Mouse (Mus musculus): ENCODE results near the gene Zc2hc1c. TPM values are rescaled to one million over a fixed set of nuclear protein-coding genes. Genes with fewer than 3 reads are reported as not detected.

Gene Zc2hc1c
- 1.1 and 1.2 TPM in 2 replicates for polyA plus RNA-seq (2016; fragmentation: Nextera tagmentation; extraction: Ambion mirVana)

DNA sequence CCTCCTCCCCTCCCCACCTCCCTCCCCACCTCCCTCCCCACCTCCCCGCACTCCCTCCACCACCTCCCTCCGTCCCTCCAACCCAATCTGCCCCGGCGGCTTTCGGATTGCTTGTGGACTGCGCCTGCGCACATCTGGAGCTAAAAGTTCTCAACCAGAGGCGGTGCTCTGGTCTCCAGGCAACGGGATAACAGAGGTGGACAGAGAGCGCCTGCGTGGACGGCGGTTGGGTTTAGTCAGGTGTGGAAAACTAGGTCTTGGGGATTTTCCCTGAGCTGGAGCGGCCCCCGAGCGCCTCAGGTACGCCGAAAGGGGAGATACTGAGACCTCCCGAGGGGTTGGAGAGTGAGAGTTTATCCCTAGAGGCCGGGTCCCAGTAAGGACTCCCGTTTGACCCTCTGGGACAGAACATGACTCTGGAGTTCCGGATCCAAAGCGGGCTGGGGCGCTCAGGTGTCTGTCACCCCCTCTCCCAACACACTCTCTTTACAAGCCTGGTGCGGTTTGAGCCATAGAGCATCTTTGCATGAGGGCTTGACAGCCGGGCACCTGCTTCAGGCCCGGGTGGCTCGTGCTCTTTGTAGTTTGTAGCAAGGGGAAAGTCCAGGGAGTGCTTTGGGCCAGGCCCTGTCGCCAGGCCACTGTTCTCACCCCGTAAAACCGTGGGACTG lies at the start of gene Zc2hc1c:
TSS of gene Zc2hc1c (plus strand) at position 106 of the 671 bp plus-strand sequence.
- ATAC-seq (ENCODE audit: low FRiP score, low read depth): peak; percentile 78
- WGBS: 3% methylated on average over 30 of the region's 31 CpGs
- Histone ChIP-seq H3K9ac (peak within 1 kb of the TSS; percentile 38; the same call in 1 of the 2 replicates), H3K36me3 (no peaks in the 10 kb centered on the region), H3K9me3 (no peaks in the 10 kb centered on the region), H3K4me3 (peak within 1 kb of the TSS; percentile 53), H3K27ac (no peak within 1 kb of the TSS), H3K4me2 (replicated peaks) (peak within 1 kb of the TSS; percentile 88), H3K27me3 (replicated peaks) (no peaks in the 10 kb centered on the region), H3K4me1 (peaks cover 14% of the 10 kb centered on the region)

GRCm38 (mm10) chr12:85252083-85252482 lies 36.3 kb upstream of the Zc2hc1c start:
- 83% methylated on average over 3 of the region's 3 CpGs for WGBS
- Histone ChIP-seq H3K9ac (no peak overlapping the region), H3K4me2 (replicated peaks) (no peak overlapping the region), H3K4me3 (no peak overlapping the region), H3K9me3 (no peaks in the 10 kb centered on the region), H3K27me3 (replicated peaks) (no peaks in the 10 kb centered on the region), H3K4me1 (no peaks in the 10 kb centered on the region), H3K36me3 (no peaks in the 10 kb centered on the region), H3K27ac (no peak overlapping the region)
- ATAC-seq (ENCODE audit: low FRiP score, low read depth): no peak

- Histone ChIP-seq H3K27ac (no peak overlapping the region), H3K9ac (no peak overlapping the region), H3K27me3 (replicated peaks) (no peaks in the 10 kb centered on the region), H3K4me2 (replicated peaks) (no peak overlapping the region), H3K36me3 (no peaks in the 10 kb centered on the region), H3K4me1 (no peaks in the 10 kb centered on the region), H3K9me3 (no peaks in the 10 kb centered on the region), H3K4me3 (no peak overlapping the region)
- 69% methylated on average over 7 of the region's 7 CpGs for WGBS
- no peak for ATAC-seq (ENCODE audit: low FRiP score, low read depth)
These were observed 32.2 kb upstream of the Zc2hc1c start for GRCm38 (mm10) chr12:85256074-85256751.

DNA sequence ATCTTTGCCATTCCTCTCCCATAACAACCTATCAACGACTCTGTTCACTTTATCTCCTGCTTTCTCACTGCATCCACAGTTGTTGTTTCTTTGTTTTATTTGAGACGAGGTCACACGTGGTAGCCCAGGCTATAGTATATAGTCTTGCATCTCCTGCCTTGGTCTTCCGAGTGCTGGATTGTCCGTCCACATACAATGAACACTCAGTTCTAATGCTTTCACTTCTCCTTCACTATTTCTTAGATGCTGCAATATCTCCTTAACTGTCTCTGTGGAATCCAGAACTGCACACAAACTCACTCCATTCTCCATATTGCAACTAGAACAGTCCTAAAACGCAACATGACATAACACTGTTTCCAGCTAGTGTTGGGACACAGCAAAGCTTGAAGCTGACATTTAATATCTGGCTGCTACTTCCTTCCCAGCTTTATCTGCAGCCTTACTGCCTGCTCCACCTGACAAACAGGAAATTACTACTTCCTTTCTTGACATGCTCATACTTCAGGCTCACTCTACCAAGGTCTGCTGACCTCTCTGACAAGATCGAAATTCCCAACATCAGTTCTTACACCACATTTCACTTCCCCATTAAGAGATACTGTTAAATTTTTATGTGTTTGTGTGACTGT lies 31.3 kb upstream of the Zc2hc1c start:
- Histone ChIP-seq H3K9me3 (no peaks in the 10 kb centered on the region), H3K27ac (no peak overlapping the region), H3K9ac (no peak overlapping the region), H3K36me3 (no peaks in the 10 kb centered on the region), H3K4me1 (no peaks in the 10 kb centered on the region), H3K27me3 (replicated peaks) (no peaks in the 10 kb centered on the region), H3K4me2 (replicated peaks) (no peak overlapping the region), H3K4me3 (no peak overlapping the region)
- 85% methylated on average over 7 of the region's 7 CpGs for WGBS
- no peak for ATAC-seq (ENCODE audit: low FRiP score, low read depth)

DNA sequence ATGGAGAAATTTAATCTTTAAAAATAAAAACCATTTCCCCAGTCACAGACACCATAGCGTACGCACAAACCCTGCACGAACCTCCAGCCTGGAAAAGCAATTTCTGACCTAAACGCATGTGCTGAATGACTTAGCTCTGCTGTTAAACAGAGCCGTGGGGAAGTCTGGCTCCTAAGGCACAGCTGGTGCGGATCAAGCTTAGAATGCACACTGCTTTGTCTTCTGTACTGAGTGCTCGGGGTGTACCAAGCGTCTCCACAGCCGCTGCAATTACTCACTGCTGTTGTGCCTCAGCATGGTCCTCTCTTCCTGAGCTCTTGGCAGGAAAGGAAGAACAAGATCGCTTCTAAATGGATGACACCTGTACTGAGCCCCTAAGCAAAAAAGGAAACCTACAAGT lies 25.9 kb upstream of the Zc2hc1c start:
- H3K9me3 ChIP-seq: no peaks in the 10 kb centered on the region
- H3K4me3 ChIP-seq: no peak overlapping the region
- WGBS: 46% methylated on average over 10 of the region's 10 CpGs
- H3K27ac ChIP-seq: no peak overlapping the region
- peaks cover 1% of the 10 kb centered on the region; the same call in 1 of the 2 replicates for H3K36me3 ChIP-seq
- no peak overlapping the region for H3K4me2 ChIP-seq (replicated peaks)
- no peak for ATAC-seq (ENCODE audit: low FRiP score, low read depth)
- no peaks in the 10 kb centered on the region for H3K4me1 ChIP-seq
- no peaks in the 10 kb centered on the region for H3K27me3 ChIP-seq (replicated peaks)
- no peak overlapping the region for H3K9ac ChIP-seq

- Histone ChIP-seq H3K9me3 (no peaks in the 10 kb centered on the region), H3K4me1 (no peaks in the 10 kb centered on the region), H3K36me3 (peaks cover 3% of the 10 kb centered on the region; the same call in 1 of the 2 replicates), H3K27ac (no peak overlapping the region), H3K4me3 (no peak overlapping the region), H3K4me2 (replicated peaks) (no peak overlapping the region), H3K9ac (no peak overlapping the region), H3K27me3 (replicated peaks) (no peaks in the 10 kb centered on the region)
- no peak for ATAC-seq (ENCODE audit: low FRiP score, low read depth)
- WGBS: 82% methylated on average over 5 of the region's 5 CpGs
These were observed 25.2 kb upstream of the Zc2hc1c start for GRCm38 (mm10) chr12:85263190-85263589.

DNA sequence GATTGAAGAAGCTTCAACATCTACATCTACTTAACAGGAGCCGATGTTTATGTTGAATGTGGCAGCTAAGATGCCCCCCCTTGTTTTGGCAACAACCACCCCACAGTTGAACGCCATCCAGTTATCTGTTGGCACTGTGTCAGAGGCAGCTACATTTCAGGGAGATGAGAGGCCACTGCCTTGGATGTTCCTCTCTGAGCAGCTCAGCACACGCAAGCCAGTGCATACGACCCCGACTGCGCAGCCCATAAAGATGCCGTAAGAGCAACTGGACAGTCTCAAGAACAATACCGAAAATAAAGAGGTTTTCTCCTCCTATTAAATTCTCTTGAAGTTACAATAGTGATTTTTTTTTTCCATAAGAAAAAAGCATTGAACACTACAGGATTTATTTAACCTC lies 23.9 kb upstream of the Zc2hc1c start:
- Histone ChIP-seq H3K4me3 (no peak overlapping the region), H3K9ac (no peak overlapping the region), H3K4me2 (replicated peaks) (no peak overlapping the region), H3K4me1 (no peaks in the 10 kb centered on the region), H3K27ac (no peak overlapping the region), H3K27me3 (replicated peaks) (no peaks in the 10 kb centered on the region), H3K9me3 (no peaks in the 10 kb centered on the region), H3K36me3 (peaks cover 3% of the 10 kb centered on the region; the same call in 1 of the 2 replicates)
- WGBS: 85% methylated on average over 8 of the region's 8 CpGs
- no peak for ATAC-seq (ENCODE audit: low FRiP score, low read depth)

DNA sequence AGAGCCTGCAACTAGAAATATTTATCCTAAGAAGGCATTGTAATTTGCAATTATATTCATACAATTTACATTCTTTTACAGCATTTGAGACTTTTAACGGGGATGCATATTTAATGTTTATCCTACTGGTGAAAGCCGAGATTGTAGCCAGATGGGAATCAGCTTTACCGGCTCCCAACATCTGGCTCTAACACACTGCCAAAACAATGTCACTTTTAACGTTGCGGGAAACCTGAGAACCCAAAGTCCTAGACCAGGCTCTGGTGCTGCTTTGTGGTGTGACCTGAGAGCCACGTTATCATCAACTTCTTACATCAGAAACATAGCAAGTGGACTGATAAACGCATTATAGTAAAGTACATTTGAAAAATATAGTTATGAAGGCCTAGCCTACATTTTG lies 23.5 kb upstream of the Zc2hc1c start:
- Histone ChIP-seq H3K4me1 (peaks cover 1% of the 10 kb centered on the region; the same call in 1 of the 2 replicates), H3K9me3 (no peaks in the 10 kb centered on the region), H3K27me3 (replicated peaks) (no peaks in the 10 kb centered on the region), H3K4me2 (replicated peaks) (no peak overlapping the region), H3K4me3 (no peak overlapping the region), H3K27ac (no peak overlapping the region), H3K9ac (no peak overlapping the region), H3K36me3 (peaks cover 3% of the 10 kb centered on the region; the same call in 1 of the 2 replicates)
- no peak for ATAC-seq (ENCODE audit: low FRiP score, low read depth)
- 68% methylated on average over 7 of the region's 7 CpGs for WGBS

GRCm38 (mm10) chr12:85266248-85266647 lies 22.1 kb upstream of the Zc2hc1c start:
- no peak for ATAC-seq (ENCODE audit: low FRiP score, low read depth)
- H3K27ac ChIP-seq: no peak overlapping the region
- peaks cover 3% of the 10 kb centered on the region; the same call in 1 of the 2 replicates for H3K36me3 ChIP-seq
- peaks cover 3% of the 10 kb centered on the region; the same call in 1 of the 2 replicates for H3K4me1 ChIP-seq
- H3K4me2 ChIP-seq (replicated peaks): no peak overlapping the region
- no peak overlapping the region for H3K4me3 ChIP-seq
- H3K27me3 ChIP-seq (replicated peaks): no peaks in the 10 kb centered on the region
- H3K9ac ChIP-seq: no peak overlapping the region
- no peaks in the 10 kb centered on the region for H3K9me3 ChIP-seq
- 95% methylated on average over 3 of the region's 3 CpGs for WGBS

GRCm38 (mm10) chr12:85269821-85270220 lies 18.6 kb upstream of the Zc2hc1c start:
- Histone ChIP-seq H3K27ac (no peak overlapping the region), H3K27me3 (replicated peaks) (no peaks in the 10 kb centered on the region), H3K4me3 (peak overlapping the region; percentile 47), H3K4me2 (replicated peaks) (peak overlapping the region; percentile 62), H3K4me1 (peaks cover 3% of the 10 kb centered on the region; the same call in 1 of the 2 replicates), H3K9me3 (no peaks in the 10 kb centered on the region), H3K9ac (peak overlapping the region; percentile 60), H3K36me3 (peaks cover 3% of the 10 kb centered on the region; the same call in 1 of the 2 replicates)
- 51% methylated on average over 3 of the region's 3 CpGs for WGBS
- ATAC-seq (ENCODE audit: low FRiP score, low read depth): no peak; the same call in 1 of the 2 replicates

DNA sequence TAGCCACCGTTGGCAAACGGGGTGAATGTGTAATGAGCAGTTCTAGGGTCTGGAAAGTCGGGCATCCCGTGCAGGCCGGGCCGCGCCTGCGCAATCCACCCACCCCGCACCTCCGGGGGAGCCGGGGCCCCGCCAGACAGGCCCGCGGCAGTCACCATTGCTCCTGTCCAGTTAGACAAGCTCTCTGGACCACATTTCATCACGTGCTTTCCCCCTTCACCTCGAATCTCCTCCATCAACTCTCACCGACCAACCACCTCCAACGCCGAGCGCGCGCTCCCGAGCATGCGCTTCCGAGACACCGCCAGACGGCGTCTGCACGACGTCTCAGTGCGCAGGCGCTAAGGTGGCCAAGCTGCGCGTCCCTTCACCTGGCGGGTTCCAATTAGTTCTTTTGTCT lies 18.1 kb upstream of the Zc2hc1c start, which contains the start of gene Mlh3:
TSS of gene Mlh3 (minus strand) at position 281 of the 400 bp plus-strand sequence.
- Histone ChIP-seq H3K27me3 (replicated peaks) (no peaks in the 10 kb centered on the region), H3K4me2 (replicated peaks) (peak within 1 kb of the TSS; percentile 62), H3K36me3 (peaks cover 3% of the 10 kb centered on the region; the same call in 1 of the 2 replicates), H3K4me1 (peaks cover 3% of the 10 kb centered on the region; the same call in 1 of the 2 replicates), H3K9ac (peak within 1 kb of the TSS; percentile 60), H3K27ac (peak within 1 kb of the TSS; percentile 70; the same call in 1 of the 2 replicates), H3K9me3 (no peaks in the 10 kb centered on the region), H3K4me3 (peak within 1 kb of the TSS; percentile 47)
- WGBS: under 1% methylated on average over 35 of the region's 35 CpGs
- peak; percentile 96 for ATAC-seq (ENCODE audit: low FRiP score, low read depth)
